Mouse (Mus musculus) liver, postnatal 0 days (tissue): ENCODE measurements at regions not wholly inside any gene's neighbourhood (a gene's known extent, or its start where the extent isn't known, plus 50 kb on each side); places are given as distances from the start of the nearest gene placed in this dataset.

Source experiments
- CTCF ChIP-seq: sonication (generic); IDR thresholded peaks from 2 replicates; pipeline ENCODE4 v1.5.1; 2016; ENCODE audit warnings: antibody characterized with exemption, low read depth
- EP300 ChIP-seq: IDR thresholded peaks from 2 replicates; pipeline ENCODE4 v1.6.1; 2016; ENCODE audit warnings: antibody characterized with exemption, low read depth, mild to moderate bottlenecking

DNA sequence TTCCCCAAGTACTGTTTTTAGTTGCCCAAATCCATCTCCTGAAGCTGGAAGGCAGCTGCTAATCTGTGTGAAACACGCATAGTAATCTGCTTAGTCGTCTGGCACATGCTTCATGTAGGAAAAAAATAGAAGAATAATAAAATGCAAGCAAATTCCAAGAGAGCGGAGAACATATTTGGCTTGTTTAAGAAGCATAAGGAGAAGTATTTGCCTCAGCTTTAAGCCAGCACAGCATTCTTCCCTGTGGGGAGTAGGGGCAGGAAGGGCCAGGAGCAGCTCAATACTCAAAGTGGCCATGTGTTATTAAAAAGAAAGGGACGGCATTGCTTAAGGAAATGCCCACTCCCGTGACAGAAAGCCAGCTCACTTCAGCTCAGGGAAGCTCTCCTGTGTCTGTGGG, 66.8 kb upstream of the Cnksr3 start:
- TF ChIP-seq CTCF (no peak), EP300 (no peak)
